12 mouse cellular contexts compared by ENCODE assay signal in genomic region chr9:119408898-119409664, GRCm38 (mm10). TPM values are rescaled to one million over a fixed set of nuclear protein-coding genes. Genes with fewer than 3 reads are reported as not detected.
A peak's percentile ranks its signal among the peaks of the same experiment; 100 is the strongest.
DNase-seq lines count a peak whose midpoint lies in the region; ATAC-seq lines count a peak whose summit lies in the region.
"Had no signal": no experiment of that assay in that cellular context is flagged by ENCODE, and none has a peak within 500 bp of the region (broad histone marks: within the 10 kb centered on the region; RNA-seq: fewer than 3 reads in every experiment).

No protein-coding gene starts in this region.

- H3K9me3 ChIP-seq in hindbrain, embryonic 10.5 days, result peaks cover 31% of the 10 kb centered on the region
- 0 out of 2 replicates have a peak, but pooled peaks cover 2% of the 10 kb centered on the region for H3K9me3 ChIP-seq in hindbrain, embryonic 16.5 days (ENCODE audit: control insufficient read depth, low read length)
- H3K9me3 ChIP-seq in heart, embryonic 12.5 days (replicated peaks), result peaks cover 15% of the 10 kb centered on the region
- no peaks in the 10 kb centered on the region for H3K9me3 ChIP-seq in hindbrain, embryonic 11.5 days (ENCODE audit: control insufficient read depth, low read length)
- peaks cover 4% of the 10 kb centered on the region for H3K9me3 ChIP-seq in liver, embryonic 11.5 days (ENCODE audit: control insufficient read depth, low read length)

- H3K9ac ChIP-seq in hindbrain, embryonic 16.5 days (ENCODE audit: low read depth, low read length), result no peak overlapping the region
- peak overlapping the region; percentile 35; the same call in 1 of the 2 replicates for H3K9ac ChIP-seq in heart, embryonic 12.5 days
- H3K9ac ChIP-seq in hindbrain, embryonic 11.5 days (ENCODE audit: low read depth, low read length), result no peak overlapping the region
- H3K9ac ChIP-seq in liver, embryonic 11.5 days (ENCODE audit: low read depth, low read length), result no peak overlapping the region

- 84% methylated on average over 11 of the region's 11 CpGs for WGBS in hindbrain, embryonic 10.5 days
- 79% methylated on average over 11 of the region's 11 CpGs for WGBS in hindbrain, embryonic 16.5 days
- WGBS in heart, embryonic 12.5 days, result 58% methylated on average over 11 of the region's 11 CpGs
- WGBS in hindbrain, embryonic 11.5 days, result 86% methylated on average over 11 of the region's 11 CpGs
- WGBS in liver, embryonic 11.5 days, result 77% methylated on average over 11 of the region's 11 CpGs

- peak overlapping the region; percentile 40; the same call in 1 of the 2 replicates for H3K27ac ChIP-seq in hindbrain, embryonic 10.5 days
- no peak overlapping the region for H3K27ac ChIP-seq in hindbrain, embryonic 16.5 days (ENCODE audit: low read depth, low read length)
- H3K27ac ChIP-seq in heart, embryonic 12.5 days (ENCODE audit: poor library complexity, severe bottlenecking), result peak overlapping the region; percentile 50
- H3K27ac ChIP-seq in hindbrain, embryonic 11.5 days (ENCODE audit: low read depth, low read length), result no peak overlapping the region
- H3K27ac ChIP-seq in liver, embryonic 11.5 days (ENCODE audit: low read depth, low read length), result no peak overlapping the region
- H3K27ac ChIP-seq: macrophage had no signal

- ATAC-seq in hindbrain, embryonic 16.5 days, result no peak
- ATAC-seq in heart, embryonic 12.5 days (ENCODE audit: insufficient number of reproducible peaks, low FRiP score), result no peak
- ATAC-seq in hindbrain, embryonic 11.5 days (ENCODE audit: low FRiP score), result no peak
- ATAC-seq in liver, embryonic 11.5 days (replicated peaks; ENCODE audit: low FRiP score), result no peak

- H3K4me2 ChIP-seq in hindbrain, embryonic 16.5 days (ENCODE audit: low read length), result no peak overlapping the region
- H3K4me2 ChIP-seq in heart, embryonic 12.5 days, result peak overlapping the region; percentile 14; the same call in 1 of the 2 replicates
- no peak overlapping the region for H3K4me2 ChIP-seq in hindbrain, embryonic 11.5 days (replicated peaks; ENCODE audit: low read depth, low read length)
- H3K4me2 ChIP-seq in liver, embryonic 11.5 days, result no peak overlapping the region

- H3K36me3 ChIP-seq in hindbrain, embryonic 10.5 days, result peaks cover 91% of the 10 kb centered on the region
- H3K36me3 ChIP-seq in hindbrain, embryonic 16.5 days (ENCODE audit: control insufficient read depth, insufficient read depth, low read length), result no peaks in the 10 kb centered on the region
- peaks cover 28% of the 10 kb centered on the region for H3K36me3 ChIP-seq in heart, embryonic 12.5 days
- H3K36me3 ChIP-seq in hindbrain, embryonic 11.5 days (ENCODE audit: control insufficient read depth, insufficient read depth, low read length), result 0 out of 2 replicates have a peak, but pooled peaks cover 4% of the 10 kb centered on the region
- peaks cover 7% of the 10 kb centered on the region for H3K36me3 ChIP-seq in liver, embryonic 11.5 days (ENCODE audit: control insufficient read depth, insufficient read depth, low read length)

- no peak for DNase-seq in hindbrain, embryonic 10.5 days (ENCODE audit: low spot score)
- peak; percentile 34 for DNase-seq in right cerebral cortex, adult 18-20 months
- no peak for DNase-seq in right cerebral cortex, postnatal 10 days (ENCODE audit: low spot score in 2 of 2)
- DNase-seq in skeletal muscle tissue, adult 2 months (ENCODE audit: low read depth, low spot score), result peak; percentile 91
- DNase-seq in hindbrain, embryonic 11.5 days (ENCODE audit: low spot score), result no peak
- no peak for DNase-seq in liver, embryonic 11.5 days (ENCODE audit: low spot score)
- DNase-seq: cerebellum, postnatal 36 days had no signal

- H3K4me1 ChIP-seq in hindbrain, embryonic 10.5 days (replicated peaks), result peaks cover 52% of the 10 kb centered on the region
- peaks cover 16% of the 10 kb centered on the region for H3K4me1 ChIP-seq in hindbrain, embryonic 16.5 days (ENCODE audit: control insufficient read depth, insufficient read depth, low read depth, low read length)
- peaks cover 38% of the 10 kb centered on the region for H3K4me1 ChIP-seq in heart, embryonic 12.5 days (replicated peaks)
- peaks cover 2% of the 10 kb centered on the region; the same call in 1 of the 2 replicates for H3K4me1 ChIP-seq in hindbrain, embryonic 11.5 days (replicated peaks; ENCODE audit: control insufficient read depth, insufficient read depth, low read length)
- H3K4me1 ChIP-seq in liver, embryonic 11.5 days (replicated peaks; ENCODE audit: control insufficient read depth, insufficient read depth, low read length), result peaks cover under 1% of the 10 kb centered on the region; the same call in 1 of the 2 replicates

- H3K4me3 ChIP-seq in hindbrain, embryonic 10.5 days, result no peak overlapping the region
- H3K4me3 ChIP-seq in hindbrain, embryonic 16.5 days (ENCODE audit: low read length), result no peak overlapping the region
- H3K4me3 ChIP-seq in heart, embryonic 12.5 days, result no peak overlapping the region
- no peak overlapping the region for H3K4me3 ChIP-seq in hindbrain, embryonic 11.5 days (ENCODE audit: low read depth, low read length)
- no peak overlapping the region for H3K4me3 ChIP-seq in liver, embryonic 11.5 days (ENCODE audit: low read depth, low read length)
- H3K4me3 ChIP-seq: forebrain, embryonic 10.5 days had no signal

- H3K27me3 ChIP-seq in hindbrain, embryonic 10.5 days (ENCODE audit: insufficient read depth, poor library complexity, severe bottlenecking), result no peaks in the 10 kb centered on the region
- H3K27me3 ChIP-seq in hindbrain, embryonic 16.5 days (replicated peaks; ENCODE audit: control insufficient read depth, insufficient read depth, low read length), result no peaks in the 10 kb centered on the region
- H3K27me3 ChIP-seq in heart, embryonic 12.5 days (replicated peaks), result no peaks in the 10 kb centered on the region
- H3K27me3 ChIP-seq in hindbrain, embryonic 11.5 days (ENCODE audit: control insufficient read depth, insufficient read depth, low read length), result no peaks in the 10 kb centered on the region
- no peaks in the 10 kb centered on the region for H3K27me3 ChIP-seq in liver, embryonic 11.5 days (replicated peaks; ENCODE audit: control insufficient read depth, insufficient read depth, low read length)

RNA-seq across cellular contexts. Expression of gene Acvr2b, which starts 7.2 kb away (rescaled TPM):
- polyA plus RNA-seq in hindbrain, embryonic 10.5 days (2016; fragmentation: Nextera tagmentation; extraction: Ambion mirVana), result 74.3 and 80.3 TPM in 2 replicates
- 17.3 and 28.2 TPM in 2 replicates for polyA plus RNA-seq in hindbrain, embryonic 16.5 days (2015; fragmentation: Nextera tagmentation; extraction: Ambion mirVana)
- polyA plus RNA-seq in heart, embryonic 12.5 days (2016; fragmentation: Nextera tagmentation; extraction: Ambion mirVana), result 23.3 and 28.9 TPM in 2 replicates
- polyA plus RNA-seq in hindbrain, embryonic 11.5 days (2014; fragmentation: Nextera tagmentation; extraction: Ambion mirVana), result 75.9 and 83.3 TPM in 2 replicates
- polyA plus RNA-seq in liver, embryonic 11.5 days (2014; fragmentation: Nextera tagmentation; extraction: Ambion mirVana), result 15.8 and 16.4 TPM in 2 replicates

RNA-seq across cellular contexts. Expression of gene Exog, which starts 35.7 kb away (rescaled TPM):
- 37.2 and 39.4 TPM in 2 replicates for polyA plus RNA-seq in hindbrain, embryonic 10.5 days (2016; fragmentation: Nextera tagmentation; extraction: Ambion mirVana)
- 48.7 and 49.4 TPM in 2 replicates for polyA plus RNA-seq in hindbrain, embryonic 16.5 days (2015; fragmentation: Nextera tagmentation; extraction: Ambion mirVana)
- polyA plus RNA-seq in heart, embryonic 12.5 days (2016; fragmentation: Nextera tagmentation; extraction: Ambion mirVana), result 15.4 and 15.5 TPM in 2 replicates
- 46.2 and 47.3 TPM in 2 replicates for polyA plus RNA-seq in hindbrain, embryonic 11.5 days (2014; fragmentation: Nextera tagmentation; extraction: Ambion mirVana)
- polyA plus RNA-seq in liver, embryonic 11.5 days (2014; fragmentation: Nextera tagmentation; extraction: Ambion mirVana), result 18.7 and 22.5 TPM in 2 replicates

RNA-seq across cellular contexts. Expression of gene Slc22a14, which starts 43.7 kb away (rescaled TPM):
- polyA plus RNA-seq in hindbrain, embryonic 10.5 days (2016; fragmentation: Nextera tagmentation; extraction: Ambion mirVana), result 0.10 TPM in 1 of 2 replicates, not detected in the other
- polyA plus RNA-seq in hindbrain, embryonic 16.5 days (2015; fragmentation: Nextera tagmentation; extraction: Ambion mirVana), result 0.08 TPM in 1 of 2 replicates, not detected in the other
- polyA plus RNA-seq in heart, embryonic 12.5 days (2016; fragmentation: Nextera tagmentation; extraction: Ambion mirVana), result 0.13 TPM in 1 of 2 replicates, not detected in the other
- polyA plus RNA-seq in hindbrain, embryonic 11.5 days (2014; fragmentation: Nextera tagmentation; extraction: Ambion mirVana), result not detected in 2 replicates
- not detected in 2 replicates for polyA plus RNA-seq in liver, embryonic 11.5 days (2014; fragmentation: Nextera tagmentation; extraction: Ambion mirVana)
- polyA plus RNA-seq: forebrain, embryonic 10.5 days; limb, embryonic 11.5 days; macrophage had no signal

RNA-seq across cellular contexts. Expression of gene Xylb, which starts 51.9 kb away (rescaled TPM):
- polyA plus RNA-seq in hindbrain, embryonic 10.5 days (2016; fragmentation: Nextera tagmentation; extraction: Ambion mirVana), result 6.6 and 7.0 TPM in 2 replicates
- 3.0 and 3.5 TPM in 2 replicates for polyA plus RNA-seq in hindbrain, embryonic 16.5 days (2015; fragmentation: Nextera tagmentation; extraction: Ambion mirVana)
- polyA plus RNA-seq in heart, embryonic 12.5 days (2016; fragmentation: Nextera tagmentation; extraction: Ambion mirVana), result 1.6 and 2.4 TPM in 2 replicates
- 4.6 and 5.4 TPM in 2 replicates for polyA plus RNA-seq in hindbrain, embryonic 11.5 days (2014; fragmentation: Nextera tagmentation; extraction: Ambion mirVana)
- polyA plus RNA-seq in liver, embryonic 11.5 days (2014; fragmentation: Nextera tagmentation; extraction: Ambion mirVana), result 9.5 and 11.0 TPM in 2 replicates

Comparison
In these comparisons a context has a peak if more than half of its experiments do, and no peak if none do; other contexts are left out.
1. DNase-seq: peak in right cerebral cortex, adult 18-20 months (single experiment) and skeletal muscle tissue, adult 2 months (single experiment); none in hindbrain, embryonic 10.5 days (single experiment), right cerebral cortex, postnatal 10 days (0 of 2), hindbrain, embryonic 11.5 days (single experiment) and liver, embryonic 11.5 days (single experiment).
2. H3K27ac ChIP-seq: peak in hindbrain, embryonic 10.5 days (single experiment) and heart, embryonic 12.5 days (single experiment); none in hindbrain, embryonic 16.5 days (single experiment), hindbrain, embryonic 11.5 days (single experiment) and liver, embryonic 11.5 days (single experiment).